Mouse (Mus musculus): ENCODE results near the gene Cox7a2l. TPM values are rescaled to one million over a fixed set of nuclear protein-coding genes. Genes with fewer than 3 reads are reported as not detected.

Cox7a2l gene
- total and polyA plus RNA-seq, 3 experiments, result 233 to 371 (median 310) TPM

- Histone ChIP-seq H3K4me1 (ENCODE audit: control insufficient read depth in 1 of 2, insufficient read depth in 2 of 2) (peaks cover 10 to 31% of the 10 kb centered on the region in 2 experiments), H3K9me3 (replicated peaks; ENCODE audit: low read length) (no peaks in the 10 kb centered on the region), H3K36me3 (replicated peaks in 1 of 2; ENCODE audit: control insufficient read depth in 1 of 2, insufficient read depth in 1 of 2, low read length in 1 of 2) (peaks cover 0 to 18% of the 10 kb centered on the region in 2 experiments), H3K4me3 (replicated peaks in 1 of 3; ENCODE audit: low read depth in 2 of 3, low read length in 2 of 3, poor library complexity in 1 of 3) (peak overlapping the region; percentile 84 to 99 (median 99)), H3K27ac (ENCODE audit: insufficient read depth, low read depth) (no peak overlapping the region), H3K27me3 (replicated peaks) (no peaks in the 10 kb centered on the region), H3K79me2 (replicated peaks; ENCODE audit: control insufficient read depth, extremely low read depth, insufficient read depth, poor library complexity, severe bottlenecking) (peaks cover 51% of the 10 kb centered on the region), H3K9ac (ENCODE audit: insufficient read depth, low read depth) (peak overlapping the region; percentile 79), H3K4me2 (ENCODE audit: insufficient read depth, low read depth, poor library complexity, severe bottlenecking) (peak overlapping the region; percentile 80)
- dilution Hi-C loops (cut with MboI; ENCODE audit: extremely low pct_ligation_motif_present, extremely low pct_unique_long_range_greater_than_20kb, low sequenced_read_pairs) (no loop called here), in situ Hi-C loops (cut with MboI; ENCODE audit: low pct_ligation_motif_present, low pct_unique_long_range_greater_than_20kb, low sequenced_read_pairs) (no loop called here)
- DNase-seq (ENCODE audit: extremely low read depth), result no peak
- TF ChIP-seq BHLHE40 (IDR thresholded peaks at IDR 0.05; ENCODE audit: low read depth, low read length) (no peak), MYC (IDR thresholded peaks at IDR 0.05; ENCODE audit: low read depth, low read length) (no peak), RAD21 (IDR thresholded peaks at IDR 0.05; ENCODE audit: low read depth, low read length) (no peak), CTCF (conservative IDR thresholded peaks at IDR 0.05 in 1 of 2, IDR thresholded peaks at IDR 0.05 in 1 of 2; ENCODE audit: low read depth in 2 of 2, low read length in 2 of 2) (no peak), SMC3 (IDR thresholded peaks at IDR 0.05; ENCODE audit: low read depth, low read length) (no peak), JUN (IDR thresholded peaks at IDR 0.05; ENCODE audit: insufficient read depth, low read depth, low read length) (no peak), NELFE (IDR thresholded peaks at IDR 0.05; ENCODE audit: low read depth, low read length) (no peak), MAFK (IDR thresholded peaks at IDR 0.05; ENCODE audit: insufficient replicate concordance, low read length) (no peak), KAT2A (IDR thresholded peaks at IDR 0.05; ENCODE audit: insufficient replicate concordance, low read length) (no peak)
Observed at GRCm38 (mm10) chr17:83513655-83514212, 3.4 kb downstream of the Cox7a2l start.

- Histone ChIP-seq H3K27ac (ENCODE audit: insufficient read depth, low read depth) (no peak overlapping the region), H3K4me2 (ENCODE audit: insufficient read depth, low read depth, poor library complexity, severe bottlenecking) (0 out of 2 replicates have a peak overlapping the region, but pooled peaks have one; percentile 7), H3K79me2 (replicated peaks; ENCODE audit: control insufficient read depth, extremely low read depth, insufficient read depth, poor library complexity, severe bottlenecking) (peaks cover 59% of the 10 kb centered on the region), H3K36me3 (replicated peaks in 1 of 2; ENCODE audit: control insufficient read depth in 1 of 2, insufficient read depth in 1 of 2, low read length in 1 of 2) (peaks cover 2 to 31% of the 10 kb centered on the region in 2 experiments), H3K9me3 (replicated peaks; ENCODE audit: low read length) (no peaks in the 10 kb centered on the region), H3K4me1 (ENCODE audit: control insufficient read depth in 1 of 2, insufficient read depth in 2 of 2) (peaks cover 10 to 31% of the 10 kb centered on the region in 2 experiments), H3K4me3 (replicated peaks in 1 of 3; ENCODE audit: low read depth in 2 of 3, low read length in 2 of 3, poor library complexity in 1 of 3) (no peak overlapping the region), H3K9ac (ENCODE audit: insufficient read depth, low read depth) (no peak overlapping the region), H3K27me3 (replicated peaks) (no peaks in the 10 kb centered on the region)
- in situ Hi-C loops (cut with MboI; ENCODE audit: low pct_ligation_motif_present, low pct_unique_long_range_greater_than_20kb, low sequenced_read_pairs) (no loop called here), dilution Hi-C loops (cut with MboI; ENCODE audit: extremely low pct_ligation_motif_present, extremely low pct_unique_long_range_greater_than_20kb, low sequenced_read_pairs) (no loop called here)
- TF ChIP-seq SMC3 (IDR thresholded peaks at IDR 0.05; ENCODE audit: low read depth, low read length) (no peak), MAZ (IDR thresholded peaks at IDR 0.05; ENCODE audit: low read depth, low read length) (no peak), USF1 (IDR thresholded peaks at IDR 0.05; ENCODE audit: low read depth, low read length) (no peak), ZKSCAN1 (IDR thresholded peaks at IDR 0.05; ENCODE audit: borderline replicate concordance, low read depth, low read length) (no peak), PAX5 (IDR thresholded peaks at IDR 0.05; ENCODE audit: low read length) (no peak), MXI1 (IDR thresholded peaks at IDR 0.05; ENCODE audit: low read depth, low read length) (no peak), HCFC1 (IDR thresholded peaks at IDR 0.05; ENCODE audit: low read depth, low read length) (no peak), NELFE (IDR thresholded peaks at IDR 0.05; ENCODE audit: low read depth, low read length) (no peak), GABPA (IDR thresholded peaks at IDR 0.05; ENCODE audit: insufficient replicate concordance, low read depth, low read length) (no peak), POLR2AphosphoS2 (IDR thresholded peaks at IDR 0.05; ENCODE audit: low read depth, low read length) (no peak), RAD21 (IDR thresholded peaks at IDR 0.05; ENCODE audit: low read depth, low read length) (no peak), CHD2 (IDR thresholded peaks at IDR 0.05; ENCODE audit: low read length) (no peak), TBP (conservative IDR thresholded peaks at IDR 0.05; ENCODE audit: low read depth, low read length) (no peak), TCF12 (IDR thresholded peaks at IDR 0.05; ENCODE audit: low read depth, low read length) (no peak), POLR2A (IDR thresholded peaks at IDR 0.05; ENCODE audit: low read depth, low read length) (no peak), MAFK (IDR thresholded peaks at IDR 0.05; ENCODE audit: insufficient replicate concordance, low read length) (no peak)
- DNase-seq (ENCODE audit: extremely low read depth), result no peak
Observed at GRCm38 (mm10) chr17:83512130-83512529, 5.0 kb downstream of the Cox7a2l start.
